Mouse (Mus musculus) cerebellum, adult 2 months (tissue): ENCODE results near the gene Dzip1.

Source experiments
- CTCF ChIP-seq: fragments of 200-500 bp; IDR thresholded peaks from 2 replicates; pipeline ENCODE4 v1.5.1; 2011; ENCODE audit warnings: low read depth, mild to moderate bottlenecking, control low read depth, low read length, moderate library complexity, borderline replicate concordance; ENCODE audit not compliant: insufficient read depth
- POLR2A ChIP-seq: fragments of 200-500 bp; IDR thresholded peaks from 2 replicates; pipeline ENCODE4 v1.6.1; 2011; ENCODE audit warnings: low read length, control low read depth, borderline replicate concordance; ENCODE audit not compliant: insufficient read depth

DNA sequence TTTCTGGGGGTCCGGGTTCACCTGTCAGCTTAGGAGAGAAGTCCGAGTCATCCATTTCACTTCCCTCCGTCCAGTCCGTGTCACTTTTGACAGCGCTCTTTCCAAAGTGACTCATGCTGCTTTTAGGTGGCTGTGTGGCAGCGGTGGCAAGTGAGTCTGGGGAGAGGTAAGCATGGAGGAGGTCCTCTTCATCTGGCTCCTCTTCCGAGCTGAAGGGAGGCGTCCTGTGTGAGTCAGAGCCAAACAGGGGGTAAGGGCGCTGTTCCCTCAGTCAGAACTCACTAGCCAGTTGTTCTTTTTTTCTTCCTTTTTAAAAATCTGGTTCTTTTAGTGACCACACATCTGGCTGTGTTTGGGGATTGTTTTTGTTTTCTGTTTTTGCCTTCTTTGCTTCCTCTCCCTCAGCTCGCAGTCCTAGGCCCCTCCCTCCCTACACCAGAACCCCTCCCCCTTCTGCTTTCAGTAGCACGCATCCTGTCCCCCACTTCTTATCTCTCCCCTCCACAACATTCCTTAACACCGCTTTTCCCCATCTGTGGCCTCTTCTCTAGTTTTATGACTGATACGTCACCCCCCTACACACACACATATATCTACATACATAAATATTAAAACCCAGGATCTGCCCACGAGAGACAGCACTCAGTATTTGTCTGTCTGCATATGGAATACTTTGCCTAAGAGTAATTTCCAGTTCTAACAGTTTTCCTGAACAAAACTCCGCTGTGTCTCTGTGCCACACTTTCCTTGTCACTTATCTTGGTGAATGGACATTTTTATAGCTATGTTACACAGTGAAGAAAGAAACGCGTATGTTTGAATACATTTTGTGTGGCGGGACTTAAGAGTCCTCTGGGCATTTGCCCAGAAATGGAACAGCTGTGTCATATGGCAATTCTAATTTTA is 41.7 kb downstream of the Dzip1 start:
- TF ChIP-seq CTCF (no peak), POLR2A (no peak)
